Mouse (Mus musculus) left cerebral cortex, postnatal 4 days (tissue): ENCODE results near the gene Gm20388. TPM values are rescaled to one million over a fixed set of nuclear protein-coding genes. Genes with fewer than 3 reads are reported as not detected.
A peak's percentile ranks its signal among the peaks of the same experiment; 100 is the strongest.
"Not testable (repeated sequence)": the region's sequence is repeated elsewhere in the genome, so short reads cannot be mapped to it uniquely, and the experiment has no call there.

ENCODE experiments used
- DNase-seq: peaks from one replicate; pipeline ENCODE4 v3.0.0-alpha.2; 2022
- intact Hi-C: fragments of 180-260 bp; cut with DNase I; formaldehyde crosslinking; loops from one replicate; pipeline ENCODE4 v1.15.1; 2025
- total RNA-seq, 2 experiments: library from RNA; stranded (reverse); gene quantifications; 2 replicates each; pipeline ENCODE4 v1.2.3; 2021

Gm20388 gene
- total RNA-seq, 2 experiments from 2014 or later: 6.5 to 12.8 TPM

GRCm38 (mm10) chr8:122561199-122561598 lies 2650.6 kb downstream of the Gm20388 start:
- DNase-seq: no peak
- intact Hi-C loops: no loop called here

GRCm38 (mm10) chr8:122564363-122565352 lies 2654.0 kb downstream of the Gm20388 start:
- intact Hi-C loops: no loop called here
- DNase-seq: no peak

- DNase-seq: peak; percentile 71
- intact Hi-C loops: no loop called here
These were observed 2656.1 kb downstream of the Gm20388 start for GRCm38 (mm10) chr8:122566766-122567165.

GRCm38 (mm10) chr8:122567361-122568108 lies 2656.9 kb downstream of the Gm20388 start, which contains the start of gene Cdt1:
TSS of gene Cdt1 (plus strand) at chr8:122568015.
- peak; percentile 98 for DNase-seq
- intact Hi-C loops: no loop called here

- DNase-seq: no peak
These were observed 2657.5 kb downstream of the Gm20388 start for GRCm38 (mm10) chr8:122568109-122568504.

GRCm38 (mm10) chr8:122568881-122569309 lies 2658.3 kb downstream of the Gm20388 start:
- DNase-seq: no peak
- intact Hi-C loops: no loop called here

More at GRCm38 (mm10) chr8:122568109-122568504, 2657.5 kb downstream of the Gm20388 start:
- intact Hi-C loops: no loop called here

GRCm38 (mm10) chr8:122569329-122569728 lies 2658.7 kb downstream of the Gm20388 start:
- intact Hi-C loops: no loop called here
- DNase-seq: no peak

GRCm38 (mm10) chr8:122569996-122570395 lies 2659.4 kb downstream of the Gm20388 start:
- intact Hi-C loops: no loop called here
- no peak for DNase-seq

GRCm38 (mm10) chr8:122571153-122571552 lies 2660.5 kb downstream of the Gm20388 start:
- intact Hi-C loops: no loop called here
- DNase-seq: no peak

- intact Hi-C loops: no loop called here
- DNase-seq: no peak
These were observed 2661.2 kb downstream of the Gm20388 start for GRCm38 (mm10) chr8:122571750-122572267.

GRCm38 (mm10) chr8:122572751-122573150 lies 2662.1 kb downstream of the Gm20388 start:
- intact Hi-C loops: no loop called here
- DNase-seq: no peak

GRCm38 (mm10) chr8:122573176-122573575 lies 2662.5 kb downstream of the Gm20388 start:
- DNase-seq, intact Hi-C loops: not testable (repeated sequence)

- intact Hi-C loops: no loop called here
- DNase-seq: no peak
These were observed 2662.9 kb downstream of the Gm20388 start for GRCm38 (mm10) chr8:122573577-122573976.

- intact Hi-C loops: no loop called here
These were observed 2663.6 kb downstream of the Gm20388 start for GRCm38 (mm10) chr8:122574264-122574663.

GRCm38 (mm10) chr8:122574667-122575251 lies 2664.1 kb downstream of the Gm20388 start:
- intact Hi-C loops: no loop called here
- DNase-seq: no peak

More at GRCm38 (mm10) chr8:122574264-122574663, 2663.6 kb downstream of the Gm20388 start:
- no peak for DNase-seq

GRCm38 (mm10) chr8:122575286-122575685 lies 2664.6 kb downstream of the Gm20388 start:
- DNase-seq: no peak
- intact Hi-C loops: no loop called here

GRCm38 (mm10) chr8:122575735-122576647 lies 2665.3 kb downstream of the Gm20388 start:
- intact Hi-C loops: no loop called here
- DNase-seq: no peak

GRCm38 (mm10) chr8:122576648-122577022 lies 2666.0 kb downstream of the Gm20388 start, which contains the start of gene Aprt:
TSS of gene Aprt (minus strand) at chr8:122576909.
- intact Hi-C loops: no loop called here
- peak; percentile 91 for DNase-seq

- intact Hi-C loops: no loop called here
- DNase-seq: no peak
These were observed 2666.5 kb downstream of the Gm20388 start for GRCm38 (mm10) chr8:122577116-122577515.
